Mouse (Mus musculus) intestine, embryonic 14.5 days (tissue): Measurements from ENCODE around the gene Spink8. TPM values are rescaled to one million over a fixed set of nuclear protein-coding genes. Genes with fewer than 3 reads are reported as not detected.

Experiments
- ATAC-seq: fragments of 200-750 bp; cut with Nextera tagmentation; replicated peaks from 2 replicates; pipeline ENCODE4 v1.8.0; 2017; ENCODE audit warnings: low read depth, moderate number of reproducible peaks, moderate TSS enrichment, moderate library complexity; ENCODE audit not compliant: low FRiP score, low TSS enrichment
- DNase-seq: peaks from one replicate; pipeline ENCODE4 v3.0.0-alpha.2; 2018; ENCODE audit warnings: low spot score
- H3K27ac ChIP-seq: fragments of 300-500 bp; sonication (generic); 2 replicates; pipeline ENCODE4 v1.5.1; 2014; ENCODE audit warnings: low read depth, mild to moderate bottlenecking, control low read depth
- H3K27me3 ChIP-seq: fragments of 300-500 bp; sonication (generic); replicated peaks from 2 replicates; pipeline ENCODE4 v1.6.1; 2014; ENCODE audit warnings: low read length, control low read depth; ENCODE audit not compliant: control insufficient read depth, insufficient read depth
- H3K36me3 ChIP-seq: fragments of 300-500 bp; sonication (generic); 2 replicates; pipeline ENCODE4 v1.6.1; 2014; ENCODE audit warnings: low read length, control low read depth; ENCODE audit not compliant: control insufficient read depth, insufficient read depth
- H3K4me1 ChIP-seq: fragments of 300-500 bp; sonication (generic); replicated peaks from 2 replicates; pipeline ENCODE4 v1.6.1; 2014; ENCODE audit warnings: low read length, control low read depth, mixed read lengths; ENCODE audit not compliant: control insufficient read depth, insufficient read depth
- H3K4me2 ChIP-seq: fragments of 300-500 bp; sonication (generic); 2 replicates; pipeline ENCODE4 v1.6.1; 2014; ENCODE audit warnings: low read length
- H3K4me3 ChIP-seq: fragments of 300-500 bp; sonication (generic); 2 replicates; pipeline ENCODE4 v1.5.1; 2014; ENCODE audit warnings: low read depth, low read length, control low read depth, mixed read lengths
- H3K9ac ChIP-seq: fragments of 300-500 bp; sonication (generic); 2 replicates; pipeline ENCODE4 v1.6.1; 2014; ENCODE audit warnings: mild to moderate bottlenecking, low read length
- H3K9me3 ChIP-seq: fragments of 300-500 bp; sonication (generic); 2 replicates; pipeline ENCODE4 v1.6.1; 2016; ENCODE audit warnings: low read length, control low read depth; ENCODE audit not compliant: control insufficient read depth
- whole genome bisulfite sequencing: fragments of 180-500 bp; shearing (Covaris S2); extraction: QIAGEN DNeasy Blood & Tissue Kit; methylation state at CpG from one replicate; pipeline ENCODE4 v1.1.7; 2014; 5-methylcytosine and 5-hydroxymethylcytosine counted together
- polyA plus RNA-seq: library from polyadenylated mRNA; unstranded; fragments of >200 nt; fragmentation: Nextera tagmentation; extraction: Ambion mirVana; gene quantifications from 2 replicates; pipeline ENCODE4 v1.2.1, GENCODE M21; 2014

The Spink8 gene
- polyA plus RNA-seq, 1 experiment from 2014 or later: not detected

GRCm38 (mm10) chr9:109807898-109808297 is 4.2 kb upstream of the Spink8 start:
- Histone ChIP-seq H3K27me3 (no peaks in the 10 kb centered on the region), H3K27ac (no peak overlapping the region), H3K9me3 (no peaks in the 10 kb centered on the region), H3K4me1 (no peaks in the 10 kb centered on the region), H3K4me3 (no peak overlapping the region), H3K4me2 (no peak overlapping the region), H3K9ac (no peak overlapping the region), H3K36me3 (no peaks in the 10 kb centered on the region)
- ATAC-seq (no peak), DNase-seq (no peak)
- 43% methylated on average over 3 of the region's 3 CpGs for WGBS

GRCm38 (mm10) chr9:109813424-109813823 is 1.3 kb downstream of the Spink8 start:
- H3K9ac ChIP-seq: no peak overlapping the region
- ATAC-seq (no peak), DNase-seq (no peak)
- no peak overlapping the region for H3K4me3 ChIP-seq
- no peak overlapping the region for H3K4me2 ChIP-seq
- no peak overlapping the region for H3K27ac ChIP-seq
- no peaks in the 10 kb centered on the region for H3K27me3 ChIP-seq
- H3K36me3 ChIP-seq: no peaks in the 10 kb centered on the region
- no peaks in the 10 kb centered on the region for H3K4me1 ChIP-seq
- 51% methylated on average over 7 of the region's 7 CpGs for WGBS
- no peaks in the 10 kb centered on the region for H3K9me3 ChIP-seq

GRCm38 (mm10) chr9:109816341-109816740 is 4.3 kb downstream of the Spink8 start:
- no peak overlapping the region for H3K4me2 ChIP-seq
- no peak overlapping the region for H3K9ac ChIP-seq
- no peak overlapping the region for H3K27ac ChIP-seq
- DNase-seq: no peak
- H3K4me1 ChIP-seq: no peaks in the 10 kb centered on the region
- H3K9me3 ChIP-seq: no peaks in the 10 kb centered on the region
- ATAC-seq: no peak
- H3K4me3 ChIP-seq: no peak overlapping the region
- no peaks in the 10 kb centered on the region for H3K27me3 ChIP-seq
- H3K36me3 ChIP-seq: no peaks in the 10 kb centered on the region
- 44% methylated on average over 6 of the region's 6 CpGs for WGBS

- H3K4me1 ChIP-seq: no peaks in the 10 kb centered on the region
Observed at GRCm38 (mm10) chr9:109825739-109826138, 13.7 kb downstream of the Spink8 start.

GRCm38 (mm10) chr9:109826181-109826580 is 14.1 kb downstream of the Spink8 start:
- Histone ChIP-seq H3K27ac (no peak overlapping the region), H3K27me3 (no peaks in the 10 kb centered on the region), H3K36me3 (0 out of 2 replicates have a peak, but pooled peaks cover 5% of the 10 kb centered on the region), H3K4me1 (no peaks in the 10 kb centered on the region), H3K4me2 (no peak overlapping the region), H3K4me3 (no peak overlapping the region), H3K9ac (no peak overlapping the region), H3K9me3 (no peaks in the 10 kb centered on the region)
- WGBS: 71% methylated on average over 5 of the region's 5 CpGs
- ATAC-seq (no peak), DNase-seq (no peak)

More at GRCm38 (mm10) chr9:109825739-109826138, 13.7 kb downstream of the Spink8 start:
- no peak overlapping the region for H3K4me3 ChIP-seq
- H3K27me3 ChIP-seq: no peaks in the 10 kb centered on the region
- ATAC-seq: no peak
- 54% methylated on average over 4 of the region's 4 CpGs for WGBS
- H3K9me3 ChIP-seq: no peaks in the 10 kb centered on the region
- DNase-seq: no peak
- no peak overlapping the region for H3K9ac ChIP-seq
- 0 out of 2 replicates have a peak, but pooled peaks cover 5% of the 10 kb centered on the region for H3K36me3 ChIP-seq
- H3K27ac ChIP-seq: no peak overlapping the region
- no peak overlapping the region for H3K4me2 ChIP-seq

GRCm38 (mm10) chr9:109832391-109833087 is 20.5 kb downstream of the Spink8 start, which contains the start of gene Nme6:
TSS of gene Nme6 (plus strand) at chr9:109832749.
- ATAC-seq (peak; percentile 99), DNase-seq (peak; percentile 99)
- Histone ChIP-seq H3K9ac (peak within 1 kb of the TSS; percentile 61), H3K4me2 (peak within 1 kb of the TSS; percentile 97), H3K36me3 (peaks cover 20% of the 10 kb centered on the region), H3K27me3 (no peaks in the 10 kb centered on the region), H3K4me3 (peak within 1 kb of the TSS; percentile 74), H3K27ac (peak within 1 kb of the TSS; percentile 66), H3K9me3 (no peaks in the 10 kb centered on the region), H3K4me1 (peaks cover 5% of the 10 kb centered on the region)
- under 1% methylated on average over 32 of the region's 32 CpGs for WGBS

- peak overlapping the region; percentile 61 for H3K9ac ChIP-seq
- 0 out of 2 replicates have a peak overlapping the region, but pooled peaks have one; percentile 66 for H3K27ac ChIP-seq
- H3K4me3 ChIP-seq: peak overlapping the region; percentile 74
Observed at GRCm38 (mm10) chr9:109833088-109833412, 21.0 kb downstream of the Spink8 start.

GRCm38 (mm10) chr9:109849312-109849758 is 37.3 kb downstream of the Spink8 start, which contains the start of gene Camp:
TSS of gene Camp (minus strand) at chr9:109849617.
- H3K4me2 ChIP-seq: no peak within 1 kb of the TSS

More at GRCm38 (mm10) chr9:109833088-109833412, 21.0 kb downstream of the Spink8 start:
- ATAC-seq (peak; percentile 51; the same call in 1 of the 2 replicates), DNase-seq (no peak)
- H3K4me2 ChIP-seq: peak overlapping the region; percentile 97
- H3K27me3 ChIP-seq: no peaks in the 10 kb centered on the region
- H3K4me1 ChIP-seq: peaks cover 5% of the 10 kb centered on the region
- peaks cover 22% of the 10 kb centered on the region for H3K36me3 ChIP-seq
- whole genome bisulfite sequencing: 8% methylated on average over 6 of the region's 6 CpGs
- no peaks in the 10 kb centered on the region for H3K9me3 ChIP-seq

More at GRCm38 (mm10) chr9:109849312-109849758, 37.3 kb downstream of the Spink8 start, which contains the start of gene Camp:
- no peaks in the 10 kb centered on the region for H3K27me3 ChIP-seq
- no peak within 1 kb of the TSS for H3K9ac ChIP-seq
- peak; percentile 62 for DNase-seq
- WGBS: 56% methylated on average over 6 of the region's 6 CpGs
- H3K36me3 ChIP-seq: peaks cover 5% of the 10 kb centered on the region; the same call in 1 of the 2 replicates
- no peak within 1 kb of the TSS for H3K27ac ChIP-seq
- H3K4me1 ChIP-seq: no peaks in the 10 kb centered on the region
- 0 out of 2 replicates have a peak, but pooled peaks have one; percentile 33 for ATAC-seq
- H3K4me3 ChIP-seq: no peak within 1 kb of the TSS
- no peaks in the 10 kb centered on the region for H3K9me3 ChIP-seq
